Mouse (Mus musculus) liver, adult 2 months (tissue): ENCODE results near the gene Ptgir. TPM values are rescaled to one million over a fixed set of nuclear protein-coding genes. Genes with fewer than 3 reads are reported as not detected.
A peak's percentile ranks its signal among the peaks of the same experiment; 100 is the strongest.

Source experiments
- DNase-seq: peaks from one replicate; pipeline ENCODE4 v3.0.0-alpha.2; 2011; ENCODE audit warnings: low read depth, low spot score; ENCODE audit errors: extremely low read depth
- H3K27ac ChIP-seq: fragments of 200-500 bp; replicated peaks from 2 replicates; pipeline ENCODE4 v1.5.1; 2012; ENCODE audit warnings: low read depth, mild to moderate bottlenecking, control low read depth, inconsistent platforms, low read length; ENCODE audit not compliant: insufficient read depth
- H3K27me3 ChIP-seq: fragments of 200-500 bp; 2 replicates; pipeline ENCODE4 v1.6.1; 2012; ENCODE audit warnings: mild to moderate bottlenecking, moderate library complexity, low read length, inconsistent platforms; ENCODE audit not compliant: control insufficient read depth, insufficient read depth
- H3K36me3 ChIP-seq: fragments of 200-500 bp; 2 replicates; pipeline ENCODE4 v1.6.1; 2012; ENCODE audit warnings: low read length, inconsistent platforms; ENCODE audit not compliant: control insufficient read depth, insufficient read depth
- H3K4me1 ChIP-seq: fragments of 200-500 bp; 2 replicates; pipeline ENCODE4 v1.6.1; 2011; ENCODE audit warnings: low read length; ENCODE audit not compliant: control insufficient read depth, insufficient read depth
- H3K4me3 ChIP-seq: fragments of 200-500 bp; 2 replicates; pipeline ENCODE4 v1.5.1; 2011; ENCODE audit warnings: low read depth, mild to moderate bottlenecking, control low read depth, low read length, moderate library complexity; ENCODE audit not compliant: insufficient read depth
- H3K79me2 ChIP-seq: fragments of 200-500 bp; 2 replicates; pipeline ENCODE4 v1.6.1; 2012; ENCODE audit warnings: inconsistent platforms, mild to moderate bottlenecking, low read length, moderate library complexity; ENCODE audit not compliant: control insufficient read depth, insufficient read depth
- H3K9ac ChIP-seq: fragments of 200-500 bp; 2 replicates; pipeline ENCODE4 v1.6.1; 2012; ENCODE audit warnings: low read depth, mild to moderate bottlenecking, control low read depth, inconsistent platforms, low read length
- CTCF ChIP-seq: fragments of 200-500 bp; IDR thresholded peaks from 2 replicates; pipeline ENCODE4 v1.5.1; 2011; ENCODE audit warnings: low read depth, low read length, control low read depth
- POLR2A ChIP-seq: fragments of 200-500 bp; IDR thresholded peaks from 2 replicates; pipeline ENCODE4 v1.6.1; 2011; ENCODE audit warnings: low read length, control low read depth; ENCODE audit not compliant: insufficient read depth; ENCODE audit errors: extremely low read depth
- WGBS: fragments of 180-500 bp; shearing (Covaris S2); methylation state at CpG from one replicate; pipeline ENCODE4 v1.1.7; 2018; 5-methylcytosine and 5-hydroxymethylcytosine counted together
- polyA plus RNA-seq: library from polyadenylated mRNA; depleted of rRNA; stranded (reverse); fragments of >200 nt; gene quantifications from 2 replicates; pipeline ENCODE4 v1.2.3, GENCODE M21; 2012
- total RNA-seq: library from RNA; depleted of rRNA; stranded (reverse); fragments of >200 nt; gene quantifications from 2 replicates; pipeline ENCODE4 v1.2.3, GENCODE M21; 2014

The Ptgir gene
- total and polyA plus RNA-seq, 2 experiments, result 0.09 to 0.33 TPM

- Histone ChIP-seq H3K4me1 (peaks cover 15% of the 10 kb centered on the region), H3K4me3 (no peak overlapping the region), H3K9ac (no peak overlapping the region), H3K27ac (no peak overlapping the region), H3K27me3 (no peaks in the 10 kb centered on the region), H3K79me2 (peaks cover 17% of the 10 kb centered on the region; the same call in 1 of the 2 replicates), H3K36me3 (peaks cover 2% of the 10 kb centered on the region; the same call in 1 of the 2 replicates)
- no peak for DNase-seq
- TF ChIP-seq CTCF (no peak), POLR2A (no peak)
- WGBS, result 87% methylated on average over 13 of the region's 13 CpGs
Observed at GRCm38 (mm10) chr7:16919395-16920149, 13.3 kb downstream of the Ptgir start.

- no peaks in the 10 kb centered on the region for H3K27me3 ChIP-seq
- no peak overlapping the region for H3K4me3 ChIP-seq
- no peak overlapping the region for H3K9ac ChIP-seq
- 93% methylated on average over 7 of the region's 7 CpGs for WGBS
- H3K79me2 ChIP-seq, result peaks cover 17% of the 10 kb centered on the region; the same call in 1 of the 2 replicates
- H3K36me3 ChIP-seq, result peaks cover 2% of the 10 kb centered on the region; the same call in 1 of the 2 replicates
- DNase-seq, result no peak
- TF ChIP-seq POLR2A, result no peak
- TF ChIP-seq CTCF, result no peak
- H3K27ac ChIP-seq, result no peak overlapping the region
- H3K4me1 ChIP-seq, result peaks cover 15% of the 10 kb centered on the region
Observed at GRCm38 (mm10) chr7:16920150-16920579, 13.9 kb downstream of the Ptgir start.

GRCm38 (mm10) chr7:16920818-16921791 is 14.8 kb downstream of the Ptgir start:
- peaks cover 15% of the 10 kb centered on the region for H3K4me1 ChIP-seq
- DNase-seq, result no peak
- H3K27me3 ChIP-seq, result no peaks in the 10 kb centered on the region
- H3K9ac ChIP-seq, result peak overlapping the region; percentile 9; the same call in 1 of the 2 replicates
- 80% methylated on average over 21 of the region's 21 CpGs for WGBS
- H3K27ac ChIP-seq, result no peak overlapping the region
- peaks cover 2% of the 10 kb centered on the region; the same call in 1 of the 2 replicates for H3K36me3 ChIP-seq
- TF ChIP-seq CTCF (no peak), POLR2A (no peak)
- H3K4me3 ChIP-seq, result no peak overlapping the region
- H3K79me2 ChIP-seq, result peaks cover 17% of the 10 kb centered on the region; the same call in 1 of the 2 replicates

GRCm38 (mm10) chr7:16921881-16922335 is 15.6 kb downstream of the Ptgir start:
- H3K4me1 ChIP-seq, result peaks cover 15% of the 10 kb centered on the region
- no peak for TF ChIP-seq POLR2A
- TF ChIP-seq CTCF, result no peak
- no peak overlapping the region for H3K4me3 ChIP-seq
- no peaks in the 10 kb centered on the region for H3K36me3 ChIP-seq
- WGBS, result 40% methylated on average over 6 of the region's 6 CpGs
- H3K27me3 ChIP-seq, result no peaks in the 10 kb centered on the region
- H3K79me2 ChIP-seq, result peaks cover 17% of the 10 kb centered on the region; the same call in 1 of the 2 replicates
- no peak overlapping the region for H3K9ac ChIP-seq
- no peak overlapping the region for H3K27ac ChIP-seq
- DNase-seq, result no peak

- H3K79me2 ChIP-seq, result peaks cover 17% of the 10 kb centered on the region; the same call in 1 of the 2 replicates
- H3K36me3 ChIP-seq, result no peaks in the 10 kb centered on the region
- DNase-seq, result no peak
- H3K27me3 ChIP-seq, result no peaks in the 10 kb centered on the region
- peak overlapping the region; percentile 13 for H3K4me3 ChIP-seq
- no peak overlapping the region for H3K27ac ChIP-seq
- peaks cover 15% of the 10 kb centered on the region for H3K4me1 ChIP-seq
- TF ChIP-seq CTCF (no peak), POLR2A (no peak)
- WGBS, result 37% methylated on average over 10 of the region's 10 CpGs
- peak overlapping the region; percentile 85 for H3K9ac ChIP-seq
Observed at GRCm38 (mm10) chr7:16922360-16922973, 16.2 kb downstream of the Ptgir start.
